In genomic region chr3:55055747-55056120, GRCm38 (mm10) we compare ENCODE assay signal across 9 mouse cellular contexts. TPM values are rescaled to one million over a fixed set of nuclear protein-coding genes. Genes with fewer than 3 reads are reported as not detected.
DNase-seq lines count a peak whose midpoint lies in the region; ATAC-seq and TF ChIP-seq lines count a peak whose summit lies in the region.
"Had no signal": no experiment of that assay in that cellular context is flagged by ENCODE, and none has a peak within 500 bp of the region (broad histone marks: within the 10 kb centered on the region; RNA-seq: fewer than 3 reads in every experiment).

No protein-coding gene starts in this region.

- TF ChIP-seq CTCF in gastrocnemius, adult 2 months (IDR thresholded peaks at IDR 0.05): no peak
- TF ChIP-seq CTCF in E14TG2a.4 (conservative IDR thresholded peaks at IDR 0.05; ENCODE audit: low read length): no peak
- no peak for TF ChIP-seq CTCF in forebrain, postnatal 0 days (IDR thresholded peaks at IDR 0.05; ENCODE audit: low read depth)
- no peak for TF ChIP-seq CTCF in liver, embryonic 14.5 days (IDR thresholded peaks at IDR 0.05; ENCODE audit: low read depth)

- H3K36me3 ChIP-seq in E14TG2a.4 (ENCODE audit: insufficient read depth, low read length): no peaks in the 10 kb centered on the region
- H3K36me3 ChIP-seq in forebrain, postnatal 0 days (ENCODE audit: insufficient read depth): no peaks in the 10 kb centered on the region
- H3K36me3 ChIP-seq in liver, embryonic 14.5 days (replicated peaks; ENCODE audit: control insufficient read depth, insufficient read depth, low read depth): no peaks in the 10 kb centered on the region

- no peaks in the 10 kb centered on the region for H3K9me3 ChIP-seq in E14TG2a.4 (ENCODE audit: low read length)
- H3K9me3 ChIP-seq in forebrain, postnatal 0 days (ENCODE audit: low read length): no peaks in the 10 kb centered on the region
- H3K9me3 ChIP-seq in liver, embryonic 14.5 days (ENCODE audit: control insufficient read depth, low read length): no peaks in the 10 kb centered on the region

- no peak for DNase-seq in gastrocnemius, adult 2 months
- no peak for DNase-seq in gastrocnemius, adult 18-20 months (ENCODE audit: low spot score)
- no peak for DNase-seq in forebrain, postnatal 0 days
- no peak for DNase-seq in liver, embryonic 14.5 days (ENCODE audit: low read depth in 3 of 3, low spot score in 3 of 3)
- DNase-seq in frontal cortex, adult 2 months (ENCODE audit: extremely low spot score in 1 of 2, low spot score in 1 of 2): no peak
- DNase-seq in urinary bladder, postnatal 4 days (ENCODE audit: low spot score in 2 of 2): no peak
- no peak for DNase-seq in left cerebral cortex, postnatal 25 days (ENCODE audit: low spot score in 2 of 2)

- H3K9ac ChIP-seq in forebrain, postnatal 0 days: peak overlapping the region; percentile 65
- H3K9ac ChIP-seq in liver, embryonic 14.5 days (replicated peaks): no peak overlapping the region

- H3K4me1 ChIP-seq in E14TG2a.4 (replicated peaks; ENCODE audit: low read depth, low read length): peaks cover 25% of the 10 kb centered on the region
- peaks cover 8% of the 10 kb centered on the region; the same call in 1 of the 2 replicates for H3K4me1 ChIP-seq in forebrain, postnatal 0 days (ENCODE audit: insufficient read depth)
- H3K4me1 ChIP-seq in liver, embryonic 14.5 days (replicated peaks; ENCODE audit: control insufficient read depth in 2 of 2, insufficient read depth in 2 of 2, low read length in 1 of 2): no peaks in the 10 kb centered on the region; a peak in 1 of 4 replicates

- peak overlapping the region; percentile 99 for H3K4me2 ChIP-seq in forebrain, postnatal 0 days (ENCODE audit: low read depth)
- peak overlapping the region; percentile 57 for H3K4me2 ChIP-seq in liver, embryonic 14.5 days (ENCODE audit: low read depth)

- intact Hi-C loops in gastrocnemius, adult 2 months (cut with DNase I): no loop called here
- intact Hi-C loops in left cerebral cortex, postnatal 25 days (cut with DNase I): no loop called here

- no peak overlapping the region for H3K27ac ChIP-seq in gastrocnemius, adult 2 months
- no peak overlapping the region for H3K27ac ChIP-seq in forebrain, postnatal 0 days (ENCODE audit: low read depth, low read length)
- H3K27ac ChIP-seq in liver, embryonic 14.5 days: no peak overlapping the region

- 14% methylated on average over 11 of the region's 11 CpGs for WGBS in forebrain, postnatal 0 days
- WGBS in liver, embryonic 14.5 days (ENCODE audit: insufficient replicate concordance): 9% methylated on average over 11 of the region's 11 CpGs

- TF ChIP-seq EP300 in liver, embryonic 14.5 days (IDR thresholded peaks at IDR 0.05; ENCODE audit: low read depth): no peak

- ATAC-seq in forebrain, postnatal 0 days: no peak
- ATAC-seq in liver, embryonic 14.5 days (ENCODE audit: insufficient read depth): no peak

- H3K27me3 ChIP-seq in E14TG2a.4 (ENCODE audit: insufficient read depth, low read length): peaks cover 60% of the 10 kb centered on the region
- H3K27me3 ChIP-seq in forebrain, postnatal 0 days (ENCODE audit: insufficient read depth, low read length): no peaks in the 10 kb centered on the region
- peaks cover 21% of the 10 kb centered on the region for H3K27me3 ChIP-seq in liver, embryonic 14.5 days (ENCODE audit: control insufficient read depth, insufficient read depth, low read length)

- H3K4me3 ChIP-seq in gastrocnemius, adult 2 months: peak overlapping the region; percentile 74
- H3K4me3 ChIP-seq in E14TG2a.4 (replicated peaks; ENCODE audit: low read length): peak overlapping the region; percentile 90
- peak overlapping the region; percentile 63 for H3K4me3 ChIP-seq in forebrain, postnatal 0 days (ENCODE audit: low read depth, low read length)
- no peak overlapping the region; a peak in 1 of 4 replicates for H3K4me3 ChIP-seq in liver, embryonic 14.5 days (ENCODE audit: insufficient read depth in 1 of 2, low read depth in 2 of 2, low read length in 2 of 2)

RNA-seq across cellular contexts. Expression of gene Ccna1, which starts 0.4 kb away (rescaled TPM):
- total RNA-seq in gastrocnemius, adult 2 months (2021): not detected
- not detected for total RNA-seq in gastrocnemius, adult 18-20 months (2021)
- 2.2 and 3.1 TPM in 2 replicates for total RNA-seq in forebrain, postnatal 0 days (2014; rRNA removed)
- 4.3 and 5.6 TPM in 2 replicates for polyA plus RNA-seq in forebrain, postnatal 0 days (2015; fragmentation: Nextera tagmentation; extraction: Ambion mirVana)
- 0.20 and 0.28 TPM in 2 replicates for polyA plus RNA-seq in liver, embryonic 14.5 days (2012; rRNA removed)
- polyA plus RNA-seq in liver, embryonic 14.5 days (2014; fragmentation: Nextera tagmentation; extraction: Ambion mirVana): 0.14 and 0.30 TPM in 2 replicates
- 1.2 and 1.4 TPM in 2 replicates for polyA plus RNA-seq in frontal cortex, adult 2 months (2012; rRNA removed)
- 1 to 10 TPM; 1.7 to 2.0 TPM for total RNA-seq in left cerebral cortex, postnatal 25 days (2021)
- total RNA-seq: adrenal gland, adult 18-20 months had no signal

RNA-seq across cellular contexts. Expression of gene Spg20, which starts 56.2 kb away (rescaled TPM):
- 10 to 100 TPM; 34.0 to 41.1 TPM for total RNA-seq in gastrocnemius, adult 2 months (2021)
- 10 to 100 TPM; 32.6 to 36.9 TPM for total RNA-seq in gastrocnemius, adult 18-20 months (2021)
- total RNA-seq in forebrain, postnatal 0 days (2014; rRNA removed): 14.1 and 14.7 TPM in 2 replicates
- polyA plus RNA-seq in forebrain, postnatal 0 days (2015; fragmentation: Nextera tagmentation; extraction: Ambion mirVana): 6.5 and 9.2 TPM in 2 replicates
- polyA plus RNA-seq in liver, embryonic 14.5 days (2012; rRNA removed): 3.1 and 3.9 TPM in 2 replicates
- 6.0 and 7.7 TPM in 2 replicates for polyA plus RNA-seq in liver, embryonic 14.5 days (2014; fragmentation: Nextera tagmentation; extraction: Ambion mirVana)
- 20.1 and 20.2 TPM in 2 replicates for polyA plus RNA-seq in frontal cortex, adult 2 months (2012; rRNA removed)
- total RNA-seq in left cerebral cortex, postnatal 25 days (2021): 10 to 100 TPM; 25.2 to 31.6 TPM

Comparison
In these comparisons a context has a peak if more than half of its experiments do, and no peak if none do; other contexts are left out.
1. H3K4me3 ChIP-seq: peak in gastrocnemius, adult 2 months (single experiment), E14TG2a.4 (single experiment) and forebrain, postnatal 0 days (single experiment); none in liver, embryonic 14.5 days (0 of 2).